Mouse (Mus musculus) brain, embryonic 14.5 days (tissue): ENCODE measurements at regions not wholly inside any gene's neighbourhood (a gene's known extent, or its start where the extent isn't known, plus 50 kb on each side); places are given as distances from the start of the nearest gene placed in this dataset.

Experiments
- DNase-seq: peaks from one replicate; pipeline ENCODE4 v3.0.0-alpha.2; 2011; ENCODE audit warnings: low read depth
- CTCF ChIP-seq: fragments of 200-500 bp; IDR thresholded peaks from 2 replicates; pipeline ENCODE4 v1.5.1; 2012; ENCODE audit warnings: inconsistent platforms, mild to moderate bottlenecking, moderate library complexity, borderline replicate concordance; ENCODE audit not compliant: insufficient read depth, insufficient read length; ENCODE audit errors: extremely low read depth
- POLR2A ChIP-seq: fragments of 200-500 bp; IDR thresholded peaks from 2 replicates; pipeline ENCODE4 v1.6.1; 2012; ENCODE audit warnings: mild to moderate bottlenecking, inconsistent platforms, borderline replicate concordance; ENCODE audit not compliant: poor library complexity, insufficient read depth, insufficient read length, severe bottlenecking; ENCODE audit errors: extremely low read depth

- DNase-seq, result no peak
- TF ChIP-seq CTCF, result no peak
- TF ChIP-seq POLR2A, result no peak
Observed at GRCm38 (mm10) chr10:117526834-117527188, 102.5 kb upstream of the Cpm start.

- no peak for TF ChIP-seq CTCF
- no peak for TF ChIP-seq POLR2A
Observed at GRCm38 (mm10) chr10:117526008-117526833, 103.1 kb upstream of the Cpm start.

GRCm38 (mm10) chr10:117525608-117526007, 103.7 kb upstream of the Cpm start:
- DNase-seq, result no peak
- no peak for TF ChIP-seq POLR2A
- no peak for TF ChIP-seq CTCF

More at GRCm38 (mm10) chr10:117526008-117526833, 103.1 kb upstream of the Cpm start:
- DNase-seq, result no peak

GRCm38 (mm10) chr10:117524926-117525565, 104.3 kb upstream of the Cpm start:
- no peak for DNase-seq
- no peak for TF ChIP-seq POLR2A

GRCm38 (mm10) chr10:117524101-117524500, 105.2 kb upstream of the Cpm start:
- TF ChIP-seq POLR2A, result no peak
- no peak for TF ChIP-seq CTCF

GRCm38 (mm10) chr10:117522906-117523829, 106.1 kb upstream of the Cpm start:
- DNase-seq, result no peak
- TF ChIP-seq POLR2A (no peak), CTCF (no peak)

More at GRCm38 (mm10) chr10:117524101-117524500, 105.2 kb upstream of the Cpm start:
- DNase-seq, result no peak

- DNase-seq, result no peak
- TF ChIP-seq CTCF (no peak), POLR2A (no peak)
Observed at GRCm38 (mm10) chr10:117522373-117522772, 106.9 kb upstream of the Cpm start.

GRCm38 (mm10) chr10:117521315-117522270, 107.7 kb upstream of the Cpm start:
- no peak for TF ChIP-seq CTCF
- TF ChIP-seq POLR2A, result no peak
- no peak for DNase-seq

GRCm38 (mm10) chr10:117520536-117521314, 108.6 kb upstream of the Cpm start:
- no peak for TF ChIP-seq POLR2A
- TF ChIP-seq CTCF, result no peak
- no peak for DNase-seq

- DNase-seq, result no peak
- TF ChIP-seq CTCF (no peak), POLR2A (no peak)
Observed at GRCm38 (mm10) chr10:117519670-117520535, 109.4 kb upstream of the Cpm start.
